Mouse (Mus musculus): ENCODE data around the gene Phldb2.

GRCm38 (mm10) chr16:45841806-45842205, 111.6 kb downstream of the Phldb2 start:
- TF ChIP-seq RAD21 (IDR thresholded peaks at IDR 0.05; ENCODE audit: low read depth, low read length) (no peak), EP300 (IDR thresholded peaks at IDR 0.05; ENCODE audit: low read depth in 1 of 2, low read length in 2 of 2) (no peak), CTCF (IDR thresholded peaks at IDR 0.05 in 2 of 3, conservative IDR thresholded peaks at IDR 0.05 in 1 of 3; ENCODE audit: control insufficient read depth in 1 of 3, insufficient read depth in 1 of 3, low read depth in 2 of 3, low read length in 3 of 3, poor library complexity in 1 of 3, severe bottlenecking in 1 of 3) (no peak), TCF12 (IDR thresholded peaks at IDR 0.05; ENCODE audit: low read depth, low read length) (no peak), CHD2 (IDR thresholded peaks at IDR 0.05; ENCODE audit: low read length) (no peak), TAL1 (IDR thresholded peaks at IDR 0.05; ENCODE audit: low read length) (no peak), GATA1 (IDR thresholded peaks at IDR 0.05; ENCODE audit: low read depth, low read length) (no peak), POLR2A (IDR thresholded peaks at IDR 0.05; ENCODE audit: control insufficient read depth in 1 of 2, insufficient read depth in 1 of 2, low read depth in 1 of 2, low read length in 2 of 2, poor library complexity in 1 of 2) (no peak), HCFC1 (IDR thresholded peaks at IDR 0.05; ENCODE audit: low read depth, low read length) (no peak), MAX (IDR thresholded peaks at IDR 0.05; ENCODE audit: low read length) (no peak), POLR2AphosphoS2 (IDR thresholded peaks at IDR 0.05; ENCODE audit: low read length) (no peak), ELF1 (IDR thresholded peaks at IDR 0.05; ENCODE audit: low read depth, low read length) (no peak)
